Mouse (Mus musculus) liver, embryonic 16.5 days (tissue): ENCODE measurements around the gene Kif13a. TPM values are rescaled to one million over a fixed set of nuclear protein-coding genes. Genes with fewer than 3 reads are reported as not detected.

Source experiments
- ATAC-seq: fragments of 200-750 bp; cut with Nextera tagmentation; 2 replicates; pipeline ENCODE4 v1.8.0; 2017; ENCODE audit warnings: low read depth, mild to moderate bottlenecking, moderate number of reproducible peaks, moderate library complexity
- H3K27ac ChIP-seq: fragments of 300-500 bp; sonication (generic); 2 replicates; pipeline ENCODE4 v1.5.1; 2014; ENCODE audit warnings: mild to moderate bottlenecking, low read length
- H3K27me3 ChIP-seq: fragments of 300-500 bp; sonication (generic); 2 replicates; pipeline ENCODE4 v1.6.1; 2014; ENCODE audit warnings: low read depth, low read length, mixed read lengths; ENCODE audit not compliant: control insufficient read depth, insufficient read depth
- H3K36me3 ChIP-seq: fragments of 300-500 bp; sonication (generic); 2 replicates; pipeline ENCODE4 v1.6.1; 2014; ENCODE audit warnings: mild to moderate bottlenecking; ENCODE audit not compliant: control insufficient read depth, insufficient read depth
- H3K4me1 ChIP-seq: fragments of 300-500 bp; sonication (generic); 2 replicates; pipeline ENCODE4 v1.6.1; 2014; ENCODE audit warnings: low read depth, low read length, mixed read lengths; ENCODE audit not compliant: control insufficient read depth
- H3K4me2 ChIP-seq: fragments of 300-500 bp; sonication (generic); 2 replicates; pipeline ENCODE4 v1.6.1; 2014; ENCODE audit warnings: low read depth, low read length, mixed read lengths
- H3K4me3 ChIP-seq: fragments of 300-500 bp; sonication (generic); 2 replicates; pipeline ENCODE4 v1.5.1; 2014; ENCODE audit warnings: low read depth, mild to moderate bottlenecking, low read length
- H3K9ac ChIP-seq: fragments of 300-500 bp; sonication (generic); 2 replicates; pipeline ENCODE4 v1.6.1; 2014; ENCODE audit warnings: low read depth, low read length
- H3K9me3 ChIP-seq: fragments of 300-500 bp; sonication (generic); replicated peaks from 2 replicates; pipeline ENCODE4 v1.6.1; 2016; ENCODE audit warnings: low read length; ENCODE audit not compliant: control insufficient read depth
- WGBS: fragments of 180-500 bp; shearing (Covaris S2); extraction: QIAGEN DNeasy Blood & Tissue Kit; methylation state at CpG from one replicate; pipeline ENCODE4 v1.1.7; 2014; ENCODE audit not compliant: insufficient replicate concordance; 5-methylcytosine and 5-hydroxymethylcytosine counted together
- polyA plus RNA-seq: library from polyadenylated mRNA; unstranded; fragments of >200 nt; fragmentation: Nextera tagmentation; extraction: Ambion mirVana; gene quantifications from 2 replicates; pipeline ENCODE4 v1.2.1, GENCODE M21; 2015

Gene Kif13a
- polyA plus RNA-seq, 1 experiment from 2014 or later, result 1.5 TPM

GRCm38 (mm10) chr13:46959139-46959538, 29.5 kb upstream of the Kif13a start:
- Histone ChIP-seq H3K27me3 (no peaks in the 10 kb centered on the region), H3K9ac (no peak overlapping the region), H3K27ac (no peak overlapping the region), H3K4me2 (no peak overlapping the region), H3K9me3 (no peaks in the 10 kb centered on the region), H3K4me3 (no peak overlapping the region), H3K36me3 (no peaks in the 10 kb centered on the region), H3K4me1 (no peaks in the 10 kb centered on the region)
- ATAC-seq, result no peak
- 63% methylated on average over 5 of the region's 5 CpGs for WGBS

- no peaks in the 10 kb centered on the region for H3K9me3 ChIP-seq
- no peaks in the 10 kb centered on the region for H3K36me3 ChIP-seq
- 75% methylated on average over 15 of the region's 15 CpGs for WGBS
- H3K4me2 ChIP-seq, result no peak overlapping the region
- H3K9ac ChIP-seq, result no peak overlapping the region
- H3K4me3 ChIP-seq, result no peak overlapping the region
- H3K27ac ChIP-seq, result no peak overlapping the region
- H3K4me1 ChIP-seq, result no peaks in the 10 kb centered on the region
- ATAC-seq, result no peak
- no peaks in the 10 kb centered on the region for H3K27me3 ChIP-seq
Observed at GRCm38 (mm10) chr13:46951212-46951611, 21.5 kb upstream of the Kif13a start.

- Histone ChIP-seq H3K9ac (no peak overlapping the region), H3K4me3 (no peak overlapping the region), H3K36me3 (no peaks in the 10 kb centered on the region), H3K4me2 (no peak overlapping the region), H3K27me3 (no peaks in the 10 kb centered on the region), H3K9me3 (no peaks in the 10 kb centered on the region), H3K27ac (no peak overlapping the region), H3K4me1 (no peaks in the 10 kb centered on the region)
- WGBS, result 12% methylated on average over 2 of the region's 2 CpGs
- ATAC-seq, result no peak
Observed at GRCm38 (mm10) chr13:46949741-46950140, 20.1 kb upstream of the Kif13a start.

GRCm38 (mm10) chr13:46948027-46948426, 18.4 kb upstream of the Kif13a start:
- WGBS, result 23% methylated on average over 3 of the region's 3 CpGs
- Histone ChIP-seq H3K4me2 (no peak overlapping the region), H3K27ac (no peak overlapping the region), H3K9ac (no peak overlapping the region), H3K4me3 (no peak overlapping the region), H3K4me1 (no peaks in the 10 kb centered on the region), H3K9me3 (no peaks in the 10 kb centered on the region), H3K36me3 (no peaks in the 10 kb centered on the region), H3K27me3 (no peaks in the 10 kb centered on the region)
- no peak for ATAC-seq

- no peak overlapping the region for H3K4me2 ChIP-seq
- no peak overlapping the region for H3K9ac ChIP-seq
- no peaks in the 10 kb centered on the region for H3K4me1 ChIP-seq
- no peak overlapping the region for H3K4me3 ChIP-seq
- no peak for ATAC-seq
- no peaks in the 10 kb centered on the region for H3K36me3 ChIP-seq
- 67% methylated on average over 5 of the region's 5 CpGs for WGBS
- no peaks in the 10 kb centered on the region for H3K9me3 ChIP-seq
- no peaks in the 10 kb centered on the region for H3K27me3 ChIP-seq
- H3K27ac ChIP-seq, result no peak overlapping the region
Observed at GRCm38 (mm10) chr13:46946041-46946440, 16.4 kb upstream of the Kif13a start.

GRCm38 (mm10) chr13:46945256-46945655, 15.6 kb upstream of the Kif13a start:
- H3K4me1 ChIP-seq, result no peaks in the 10 kb centered on the region

GRCm38 (mm10) chr13:46943294-46943693, 13.6 kb upstream of the Kif13a start:
- Histone ChIP-seq H3K4me3 (no peak overlapping the region), H3K27ac (no peak overlapping the region), H3K9me3 (no peaks in the 10 kb centered on the region), H3K4me2 (no peak overlapping the region), H3K4me1 (no peaks in the 10 kb centered on the region), H3K9ac (no peak overlapping the region), H3K36me3 (no peaks in the 10 kb centered on the region), H3K27me3 (no peaks in the 10 kb centered on the region)
- ATAC-seq, result no peak

More at GRCm38 (mm10) chr13:46945256-46945655, 15.6 kb upstream of the Kif13a start:
- Histone ChIP-seq H3K9me3 (no peaks in the 10 kb centered on the region), H3K27me3 (no peaks in the 10 kb centered on the region), H3K27ac (no peak overlapping the region), H3K4me3 (no peak overlapping the region), H3K4me2 (no peak overlapping the region), H3K36me3 (no peaks in the 10 kb centered on the region), H3K9ac (no peak overlapping the region)
- no peak for ATAC-seq
- 60% methylated on average over 3 of the region's 3 CpGs for WGBS

- H3K4me3 ChIP-seq, result no peak overlapping the region
- H3K9ac ChIP-seq, result no peak overlapping the region
- peaks cover 3% of the 10 kb centered on the region; the same call in 1 of the 2 replicates for H3K27me3 ChIP-seq
- ATAC-seq, result no peak
- H3K27ac ChIP-seq, result no peak overlapping the region
- no peaks in the 10 kb centered on the region for H3K36me3 ChIP-seq
- 50% methylated on average over 10 of the region's 10 CpGs for WGBS
- no peaks in the 10 kb centered on the region for H3K9me3 ChIP-seq
- H3K4me1 ChIP-seq, result no peaks in the 10 kb centered on the region; the same call in 1 of the 2 replicates
- no peak overlapping the region for H3K4me2 ChIP-seq
Observed at GRCm38 (mm10) chr13:46934116-46934515, 4.4 kb upstream of the Kif13a start.

- 54% methylated on average over 6 of the region's 6 CpGs for WGBS
- no peak overlapping the region for H3K4me3 ChIP-seq
- ATAC-seq, result no peak
Observed at GRCm38 (mm10) chr13:46932846-46933245, 3.2 kb upstream of the Kif13a start.

More at GRCm38 (mm10) chr13:46932846-46933245, 3.2 kb upstream of the Kif13a start:
- Histone ChIP-seq H3K9me3 (no peaks in the 10 kb centered on the region), H3K36me3 (no peaks in the 10 kb centered on the region), H3K4me2 (no peak overlapping the region), H3K27ac (no peak overlapping the region), H3K27me3 (peaks cover 5% of the 10 kb centered on the region), H3K4me1 (peaks cover 7% of the 10 kb centered on the region), H3K9ac (no peak overlapping the region)
